In the genomic region with DNA sequence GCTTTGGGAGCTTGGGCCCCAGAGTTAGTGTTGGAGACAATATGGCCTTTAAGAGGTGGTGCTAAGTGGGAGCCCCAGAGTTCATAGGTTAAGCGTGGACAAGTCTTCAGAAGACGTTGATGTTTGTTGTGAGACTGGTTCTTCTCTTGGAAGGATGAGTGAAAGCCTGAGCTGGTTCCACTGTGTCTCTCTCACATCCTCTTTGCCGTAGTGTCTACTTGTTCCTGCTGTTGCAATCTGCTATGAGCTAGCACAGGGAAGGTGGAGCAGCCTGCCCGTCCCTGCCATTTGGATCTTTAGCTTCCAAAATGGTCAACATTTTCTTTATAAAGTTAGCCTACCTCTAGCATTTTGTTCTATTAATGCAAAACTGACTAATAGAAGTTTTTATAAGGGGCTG, we compare ENCODE assay signal across 32 mouse cellular contexts.
"Had no signal": no experiment of that assay in that cellular context is flagged by ENCODE, and none has a peak within 500 bp of the region (broad histone marks: within the 10 kb centered on the region; RNA-seq: fewer than 3 reads in every experiment).

No protein-coding gene starts in this region.

- H3K27me3 ChIP-seq: limb, embryonic 12.5 days; limb, embryonic 13.5 days; limb, embryonic 15.5 days; liver, embryonic 12.5 days; liver, embryonic 13.5 days; liver, embryonic 15.5 days; lung, embryonic 15.5 days; megakaryocyte, embryonic 14.5 days; midbrain, embryonic 12.5 days; midbrain, embryonic 13.5 days; midbrain, embryonic 15.5 days; neural tube, embryonic 12.5 days; neural tube, embryonic 13.5 days had no signal

- H3K27ac ChIP-seq: limb, embryonic 10.5 days; limb, embryonic 12.5 days; limb, embryonic 13.5 days; limb, embryonic 15.5 days; liver, embryonic 12.5 days; liver, embryonic 13.5 days; liver, embryonic 14.5 days; liver, embryonic 15.5 days; lung, embryonic 15.5 days; macrophage; midbrain, embryonic 10.5 days; midbrain, embryonic 12.5 days; midbrain, embryonic 13.5 days; midbrain, embryonic 15.5 days; neural tube, embryonic 12.5 days; neural tube, embryonic 13.5 days had no signal

- ATAC-seq: liver, embryonic 12.5 days; liver, postnatal 0 days; lung, postnatal 0 days; midbrain, embryonic 13.5 days; midbrain, embryonic 15.5 days had no signal

- DNase-seq: left cerebral cortex, postnatal 4 days; liver; liver, embryonic 13.5 days; liver, postnatal 0 days; lung, adult 18-20 months; lung, adult 2 months; lung, embryonic 14.5 days; lung, postnatal 10 days; lung, postnatal 14 days; lung, postnatal 36 days; lung, postnatal 4 days; midbrain, embryonic 14.5 days had no signal

- H3K4me3 ChIP-seq: limb, embryonic 10.5 days; limb, embryonic 12.5 days; limb, embryonic 13.5 days; limb, embryonic 15.5 days; liver, embryonic 12.5 days; liver, embryonic 13.5 days; liver, embryonic 15.5 days; lung, embryonic 15.5 days; megakaryocyte, embryonic 14.5 days; midbrain, embryonic 10.5 days; midbrain, embryonic 12.5 days; midbrain, embryonic 13.5 days; midbrain, embryonic 15.5 days; myocyte; neural tube, embryonic 12.5 days; neural tube, embryonic 13.5 days had no signal

- H3K4me2 ChIP-seq: limb, embryonic 12.5 days; limb, embryonic 13.5 days; limb, embryonic 15.5 days; liver, embryonic 11.5 days; liver, embryonic 12.5 days; liver, embryonic 13.5 days; liver, embryonic 15.5 days; lung, embryonic 14.5 days; lung, embryonic 15.5 days; midbrain, embryonic 11.5 days; midbrain, embryonic 12.5 days; midbrain, embryonic 13.5 days; midbrain, embryonic 15.5 days; neural tube, embryonic 12.5 days; neural tube, embryonic 13.5 days had no signal

- H3K36me3 ChIP-seq: liver, embryonic 12.5 days; liver, embryonic 13.5 days; liver, embryonic 15.5 days had no signal

- H3K9me3 ChIP-seq: limb, embryonic 10.5 days; limb, embryonic 12.5 days; limb, embryonic 13.5 days; limb, embryonic 15.5 days; liver, embryonic 12.5 days; liver, embryonic 13.5 days; liver, embryonic 15.5 days; lung, embryonic 15.5 days; megakaryocyte, embryonic 14.5 days; midbrain, embryonic 10.5 days; midbrain, embryonic 12.5 days; midbrain, embryonic 13.5 days; midbrain, embryonic 15.5 days; neural tube, embryonic 12.5 days; neural tube, embryonic 13.5 days had no signal

- H3K9ac ChIP-seq: limb, embryonic 12.5 days; limb, embryonic 13.5 days; limb, embryonic 15.5 days; liver, embryonic 12.5 days; liver, embryonic 13.5 days; liver, embryonic 14.5 days; liver, embryonic 15.5 days; liver, postnatal 0 days; lung, embryonic 14.5 days; lung, embryonic 15.5 days; midbrain, embryonic 12.5 days; midbrain, embryonic 13.5 days; midbrain, embryonic 15.5 days; neural tube, embryonic 12.5 days; neural tube, embryonic 13.5 days had no signal

- H3K4me1 ChIP-seq: midbrain, embryonic 10.5 days; midbrain, embryonic 12.5 days; midbrain, embryonic 13.5 days; midbrain, embryonic 15.5 days; neural tube, embryonic 12.5 days; neural tube, embryonic 13.5 days had no signal
